Mouse (Mus musculus) ES-E14 (cell line): ENCODE data around the gene Egfr.

Source experiments
- CHD2 ChIP-seq: IDR thresholded peaks from 2 replicates; pipeline ENCODE4 v1.6.1; 2014; ENCODE audit warnings: mild to moderate bottlenecking, low read depth, low read length, inconsistent platforms
- HCFC1 ChIP-seq: IDR thresholded peaks from 2 replicates; pipeline ENCODE4 v1.6.1; 2012; ENCODE audit warnings: low read length, inconsistent platforms, borderline replicate concordance; ENCODE audit not compliant: insufficient read depth
- MAFK ChIP-seq: IDR thresholded peaks from 2 replicates; pipeline ENCODE4 v1.6.1; 2014; ENCODE audit warnings: mild to moderate bottlenecking, low read depth, low read length, inconsistent platforms; ENCODE audit not compliant: insufficient read depth
- ZC3H11A ChIP-seq: IDR thresholded peaks from 2 replicates; pipeline ENCODE4 v1.6.1; 2012; ENCODE audit warnings: low read depth, mild to moderate bottlenecking, inconsistent platforms, low read length, borderline replicate concordance
- ZNF384 ChIP-seq: IDR thresholded peaks from 2 replicates; pipeline ENCODE4 v1.6.1; 2012; ENCODE audit warnings: low read depth, low read length, inconsistent platforms

GRCm38 (mm10) chr11:16742821-16743220, 9.2 kb upstream of the Egfr start:
- TF ChIP-seq MAFK: no peak
- no peak for TF ChIP-seq HCFC1
- no peak for TF ChIP-seq ZC3H11A
- no peak for TF ChIP-seq ZNF384
- no peak for TF ChIP-seq CHD2
